Mouse (Mus musculus) G1E (cell line): Measurements from ENCODE around the gene Tnr. TPM values are rescaled to one million over a fixed set of nuclear protein-coding genes. Genes with fewer than 3 reads are reported as not detected.

Source experiments
- ATAC-seq: 2 replicates; pipeline ENCODE4 v1.8.0; 2016; ENCODE audit warnings: mild to moderate bottlenecking; ENCODE audit not compliant: insufficient number of reproducible peaks, poor library complexity, low FRiP score, severe bottlenecking; ENCODE audit errors: extremely low read depth
- DNase-seq: peaks from one replicate; pipeline ENCODE4 v3.0.0; 2012; ENCODE audit warnings: low spot score
- H3K27me3 ChIP-seq: 2 replicates; pipeline ENCODE4 v1.6.1; 2012; ENCODE audit warnings: mild to moderate bottlenecking, low read length, inconsistent platforms; ENCODE audit not compliant: insufficient read depth
- H3K36me3 ChIP-seq: replicated peaks from 2 replicates; pipeline ENCODE3; 2012; ENCODE audit warnings: mild to moderate bottlenecking, inconsistent platforms
- H3K4me1 ChIP-seq: 2 replicates; pipeline ENCODE4 v1.6.1; 2012; ENCODE audit warnings: low read depth, low read length, inconsistent platforms, mixed read lengths; ENCODE audit not compliant: insufficient read depth
- H3K4me3 ChIP-seq: 2 replicates; pipeline ENCODE4 v1.5.1; 2012; ENCODE audit warnings: low read depth, mild to moderate bottlenecking, inconsistent platforms, low read length, moderate library complexity, mixed read lengths
- H3K9me3 ChIP-seq: replicated peaks from 2 replicates; pipeline ENCODE4 v1.6.1; 2012; ENCODE audit warnings: inconsistent platforms
- CTCF ChIP-seq: IDR thresholded peaks from 2 replicates; pipeline ENCODE4 v1.5.1; 2012; ENCODE audit warnings: low read depth, low read length, inconsistent platforms, mixed read lengths
- GATA1 ChIP-seq: IDR thresholded peaks from 2 replicates; pipeline ENCODE4 v1.6.1; 2012; ENCODE audit warnings: borderline replicate concordance, low read length, inconsistent platforms, mixed read lengths
- GATA2 ChIP-seq: IDR thresholded peaks from 2 replicates; pipeline ENCODE4 v1.6.1; 2012; ENCODE audit warnings: low read depth, low read length, inconsistent platforms, borderline replicate concordance
- POLR2AphosphoS5 ChIP-seq: IDR thresholded peaks from 2 replicates; pipeline ENCODE4 v1.6.1; 2012; ENCODE audit warnings: low read depth, low read length, inconsistent platforms; ENCODE audit not compliant: insufficient replicate concordance
- TAL1 ChIP-seq: conservative IDR thresholded peaks from 2 replicates; pipeline ENCODE4 v1.6.1; 2012; ENCODE audit warnings: low read depth, low read length, inconsistent platforms, mixed read lengths
- polyA plus RNA-seq: library from polyadenylated mRNA; stranded (reverse); fragments of >175 nt; gene quantifications from 2 replicates; pipeline ENCODE4 v1.2.3, GENCODE M21; 2012
- total RNA-seq, 2 experiments: library from RNA; stranded (forward) in 1 of 2; stranded (reverse) in 1 of 2; fragments of 200-1000 nt in 1 of 2; fragments of >200 nt in 1 of 2; fragmentation: Nextera tagmentation in 1 of 2; gene quantifications; 2 replicates each; pipeline ENCODE4 v1.2.3; 2014 to 2017

Tnr gene
- total and polyA plus RNA-seq, 3 experiments = 0.16 TPM; not detected in 2

- H3K9me3 ChIP-seq = 0 out of 2 replicates have a peak, but pooled peaks cover 2% of the 10 kb centered on the region
- H3K36me3 ChIP-seq = no peaks in the 10 kb centered on the region
- DNase-seq (no peak), ATAC-seq (no peak)
- TF ChIP-seq CTCF (no peak), TAL1 (no peak), GATA1 (no peak), POLR2AphosphoS5 (no peak), GATA2 (no peak)
- H3K4me3 ChIP-seq = no peak overlapping the region
- no peaks in the 10 kb centered on the region for H3K4me1 ChIP-seq
- no peaks in the 10 kb centered on the region for H3K27me3 ChIP-seq
Observed at GRCm38 (mm10) chr1:159535582-159535981, 12.0 kb downstream of the Tnr start.

- no peak for DNase-seq
- no peaks in the 10 kb centered on the region for H3K4me1 ChIP-seq
- H3K36me3 ChIP-seq = no peaks in the 10 kb centered on the region
- TF ChIP-seq POLR2AphosphoS5 (no peak), TAL1 (no peak), CTCF (no peak), GATA2 (no peak), GATA1 (no peak)
- H3K4me3 ChIP-seq = no peak overlapping the region
- H3K9me3 ChIP-seq = no peaks in the 10 kb centered on the region
- no peaks in the 10 kb centered on the region for H3K27me3 ChIP-seq
- ATAC-seq = no peak
Observed at GRCm38 (mm10) chr1:159537541-159537940, 14.0 kb downstream of the Tnr start.

- H3K27me3 ChIP-seq = no peaks in the 10 kb centered on the region
- DNase-seq (no peak), ATAC-seq (no peak)
- no peaks in the 10 kb centered on the region for H3K4me1 ChIP-seq
- H3K36me3 ChIP-seq = no peaks in the 10 kb centered on the region
- H3K9me3 ChIP-seq = no peaks in the 10 kb centered on the region
- no peak for TF ChIP-seq GATA2
- no peak for TF ChIP-seq TAL1
- TF ChIP-seq GATA1 = no peak
- TF ChIP-seq POLR2AphosphoS5 = no peak
- TF ChIP-seq CTCF = no peak
- no peak overlapping the region for H3K4me3 ChIP-seq
Observed at GRCm38 (mm10) chr1:159538076-159538475, 14.5 kb downstream of the Tnr start.

- H3K36me3 ChIP-seq = no peaks in the 10 kb centered on the region
Observed at GRCm38 (mm10) chr1:159545470-159546145, 22.0 kb downstream of the Tnr start.

GRCm38 (mm10) chr1:159551036-159551435 lies 27.5 kb downstream of the Tnr start:
- no peak overlapping the region for H3K4me3 ChIP-seq
- no peaks in the 10 kb centered on the region for H3K36me3 ChIP-seq
- DNase-seq (no peak), ATAC-seq (no peak)
- no peaks in the 10 kb centered on the region for H3K9me3 ChIP-seq
- TF ChIP-seq CTCF (no peak), GATA2 (no peak), TAL1 (no peak), GATA1 (no peak), POLR2AphosphoS5 (no peak)
- no peaks in the 10 kb centered on the region for H3K27me3 ChIP-seq
- no peaks in the 10 kb centered on the region for H3K4me1 ChIP-seq

More at GRCm38 (mm10) chr1:159545470-159546145, 22.0 kb downstream of the Tnr start:
- ATAC-seq (no peak), DNase-seq (no peak)
- H3K27me3 ChIP-seq = no peaks in the 10 kb centered on the region
- no peak overlapping the region for H3K4me3 ChIP-seq
- TF ChIP-seq TAL1 = no peak
- no peak for TF ChIP-seq CTCF
- TF ChIP-seq GATA1 = no peak
- TF ChIP-seq POLR2AphosphoS5 = no peak
- TF ChIP-seq GATA2 = no peak
- no peaks in the 10 kb centered on the region for H3K4me1 ChIP-seq
- 0 out of 2 replicates have a peak, but pooled peaks cover 2% of the 10 kb centered on the region for H3K9me3 ChIP-seq

- Histone ChIP-seq H3K9me3 (no peaks in the 10 kb centered on the region), H3K4me1 (no peaks in the 10 kb centered on the region), H3K27me3 (no peaks in the 10 kb centered on the region), H3K36me3 (no peaks in the 10 kb centered on the region), H3K4me3 (no peak overlapping the region)
- no peak for ATAC-seq
- DNase-seq = no peak
- TF ChIP-seq TAL1 (no peak), CTCF (no peak), POLR2AphosphoS5 (no peak), GATA1 (no peak)
Observed at GRCm38 (mm10) chr1:159551591-159552442, 28.2 kb downstream of the Tnr start.
